In the genomic region with DNA sequence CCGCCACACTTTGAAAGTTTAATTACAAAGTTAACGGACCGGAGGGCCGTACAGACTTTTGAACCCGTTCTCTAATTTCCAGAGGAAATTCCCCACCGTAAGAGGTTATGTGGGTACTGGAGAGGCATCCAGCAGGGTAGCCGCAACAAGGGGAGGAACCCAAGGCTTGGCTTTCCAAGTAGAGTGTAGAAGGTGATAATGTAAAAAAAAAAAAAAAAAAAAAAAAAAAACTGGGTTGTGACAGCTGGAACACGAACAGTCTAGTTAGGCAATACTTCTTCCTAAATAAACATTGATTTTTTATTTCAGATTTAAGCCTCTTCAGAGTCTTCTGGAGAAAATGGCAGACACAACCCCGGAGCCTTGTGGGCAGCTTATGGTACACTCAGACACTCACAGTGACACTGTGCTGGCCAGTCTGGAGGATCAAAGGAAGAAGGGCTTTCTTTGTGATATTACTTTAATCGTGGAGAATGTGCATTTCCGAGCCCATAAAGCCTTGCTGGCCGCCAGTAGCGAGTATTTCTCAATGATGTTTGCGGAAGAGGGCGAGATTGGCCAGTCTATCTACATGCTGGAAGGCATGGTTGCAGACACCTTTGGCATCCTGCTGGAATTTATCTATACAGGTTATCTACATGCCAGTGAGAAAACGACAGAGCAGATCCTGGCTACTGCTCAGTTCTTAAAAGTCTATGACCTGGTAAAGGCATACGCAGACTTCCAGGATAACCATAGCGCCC, we compare ENCODE assay signal across 8 mouse cellular contexts. TPM values are rescaled to one million over a fixed set of nuclear protein-coding genes. Genes with fewer than 3 reads are reported as not detected.
DNase-seq lines count a peak whose midpoint lies in the region; ATAC-seq and TF ChIP-seq lines count a peak whose summit lies in the region.

No protein-coding gene starts in this region.

- ATAC-seq in lung, embryonic 14.5 days (ENCODE audit: insufficient read depth): peak; percentile 29; the same call in 1 of the 2 replicates
- no peak for ATAC-seq in embryonic facial prominence, embryonic 13.5 days (ENCODE audit: insufficient number of reproducible peaks, insufficient read depth, low FRiP score, low TSS enrichment, low read depth)
- ATAC-seq in hindbrain, postnatal 0 days: peak; percentile 1; the same call in 1 of the 2 replicates

- peak overlapping the region; percentile 83; the same call in 1 of the 2 replicates for H3K27ac ChIP-seq in lung, embryonic 14.5 days (ENCODE audit: low read depth)
- no peak overlapping the region for H3K27ac ChIP-seq in embryonic facial prominence, embryonic 13.5 days
- H3K27ac ChIP-seq in hindbrain, postnatal 0 days: peak overlapping the region; percentile 83; the same call in 1 of the 2 replicates

- H3K36me3 ChIP-seq in lung, embryonic 14.5 days (ENCODE audit: insufficient read depth): peaks cover 36% of the 10 kb centered on the region
- peaks cover 41% of the 10 kb centered on the region for H3K36me3 ChIP-seq in embryonic facial prominence, embryonic 13.5 days
- H3K36me3 ChIP-seq in hindbrain, postnatal 0 days (ENCODE audit: insufficient read depth, low read length): peaks cover 12% of the 10 kb centered on the region; the same call in 1 of the 2 replicates

- H3K4me1 ChIP-seq in lung, embryonic 14.5 days (ENCODE audit: insufficient read depth): peaks cover 7% of the 10 kb centered on the region
- peaks cover 23% of the 10 kb centered on the region for H3K4me1 ChIP-seq in embryonic facial prominence, embryonic 13.5 days
- peaks cover 8% of the 10 kb centered on the region for H3K4me1 ChIP-seq in hindbrain, postnatal 0 days (ENCODE audit: insufficient read depth, low read length)

- no peak for TF ChIP-seq CTCF in lung, embryonic 14.5 days (IDR thresholded peaks at IDR 0.05; ENCODE audit: low read depth)
- TF ChIP-seq CTCF in hindbrain, postnatal 0 days (IDR thresholded peaks at IDR 0.05; ENCODE audit: low read depth): no peak

- WGBS in lung, embryonic 14.5 days: 49% methylated on average over 18 of the region's 18 CpGs
- 55% methylated on average over 18 of the region's 18 CpGs for WGBS in embryonic facial prominence, embryonic 13.5 days
- WGBS in hindbrain, postnatal 0 days: 59% methylated on average over 18 of the region's 18 CpGs

- peak overlapping the region; percentile 74 for H3K9ac ChIP-seq in lung, embryonic 14.5 days
- peak overlapping the region; percentile 88 for H3K9ac ChIP-seq in embryonic facial prominence, embryonic 13.5 days
- H3K9ac ChIP-seq in hindbrain, postnatal 0 days (replicated peaks; ENCODE audit: low read length): peak overlapping the region; percentile 84

- H3K9me3 ChIP-seq in lung, embryonic 14.5 days (ENCODE audit: low read depth, low read length): no peaks in the 10 kb centered on the region
- no peaks in the 10 kb centered on the region for H3K9me3 ChIP-seq in embryonic facial prominence, embryonic 13.5 days
- no peaks in the 10 kb centered on the region for H3K9me3 ChIP-seq in hindbrain, postnatal 0 days (ENCODE audit: low read length)

- DNase-seq in lung, embryonic 14.5 days: no peak
- DNase-seq in lung, postnatal 14 days: no peak
- no peak for DNase-seq in hindbrain, postnatal 0 days (ENCODE audit: low spot score)
- peak; percentile 18 for DNase-seq in naive thymus-derived CD4-positive, alpha-beta T cell, adult 2 months (ENCODE audit: low read depth)
- DNase-seq in right cerebral cortex, postnatal 10 days (ENCODE audit: low spot score in 2 of 2): no peak
- DNase-seq in adrenal gland, adult 8-10 months: no peak
- DNase-seq in spleen, adult 12 weeks (ENCODE audit: low spot score): no peak

- H3K4me3 ChIP-seq in lung, embryonic 14.5 days (ENCODE audit: low read depth, low read length): peak overlapping the region; percentile 89
- H3K4me3 ChIP-seq in embryonic facial prominence, embryonic 13.5 days: peak overlapping the region; percentile 96
- H3K4me3 ChIP-seq in hindbrain, postnatal 0 days (ENCODE audit: low read length): peak overlapping the region; percentile 95

- no peaks in the 10 kb centered on the region for H3K27me3 ChIP-seq in lung, embryonic 14.5 days (ENCODE audit: insufficient read depth, low read length)
- no peaks in the 10 kb centered on the region for H3K27me3 ChIP-seq in embryonic facial prominence, embryonic 13.5 days
- no peaks in the 10 kb centered on the region for H3K27me3 ChIP-seq in hindbrain, postnatal 0 days (ENCODE audit: insufficient read depth, low read length)

- peak overlapping the region; percentile 82 for H3K4me2 ChIP-seq in lung, embryonic 14.5 days
- H3K4me2 ChIP-seq in embryonic facial prominence, embryonic 13.5 days: peak overlapping the region; percentile 72
- H3K4me2 ChIP-seq in hindbrain, postnatal 0 days (ENCODE audit: low read depth, low read length): peak overlapping the region; percentile 76

RNA-seq across cellular contexts. Expression of gene Zbtb24, which starts 0.8 kb away (rescaled TPM):
- polyA plus RNA-seq in lung, embryonic 14.5 days (2014; fragmentation: Nextera tagmentation; extraction: Ambion mirVana): 17.1 and 19.2 TPM in 2 replicates
- 22.5 and 23.5 TPM in 2 replicates for polyA plus RNA-seq in embryonic facial prominence, embryonic 13.5 days (2015; fragmentation: Nextera tagmentation; extraction: Ambion mirVana)
- 19.8 and 21.0 TPM in 2 replicates for total RNA-seq in hindbrain, postnatal 0 days (2014; rRNA removed)
- 14.3 and 16.6 TPM in 2 replicates for polyA plus RNA-seq in hindbrain, postnatal 0 days (2015; fragmentation: Nextera tagmentation; extraction: Ambion mirVana)
- total RNA-seq in adrenal gland, adult 8-10 months (2022): 10 to 100 TPM; 17.3 to 32.5 (median 26.0) TPM

RNA-seq across cellular contexts. Expression of gene Mical1, which starts 25.2 kb away (rescaled TPM):
- 75.1 and 78.7 TPM in 2 replicates for polyA plus RNA-seq in lung, embryonic 14.5 days (2014; fragmentation: Nextera tagmentation; extraction: Ambion mirVana)
- polyA plus RNA-seq in embryonic facial prominence, embryonic 13.5 days (2015; fragmentation: Nextera tagmentation; extraction: Ambion mirVana): 46.8 and 51.2 TPM in 2 replicates
- 27.9 and 53.5 TPM in 2 replicates for total RNA-seq in hindbrain, postnatal 0 days (2014; rRNA removed)
- polyA plus RNA-seq in hindbrain, postnatal 0 days (2015; fragmentation: Nextera tagmentation; extraction: Ambion mirVana): 22.2 and 23.6 TPM in 2 replicates
- 10 to 100 TPM in 2 of 4 experiments, 1 to 10 TPM in 2; 8.5 to 22.8 (median 13.3) TPM for total RNA-seq in adrenal gland, adult 8-10 months (2022)

RNA-seq across cellular contexts. Expression of gene Smpd2, which starts 39.2 kb away (rescaled TPM):
- 61.4 and 62.4 TPM in 2 replicates for polyA plus RNA-seq in lung, embryonic 14.5 days (2014; fragmentation: Nextera tagmentation; extraction: Ambion mirVana)
- 54.7 and 60.6 TPM in 2 replicates for polyA plus RNA-seq in embryonic facial prominence, embryonic 13.5 days (2015; fragmentation: Nextera tagmentation; extraction: Ambion mirVana)
- 48.0 and 74.5 TPM in 2 replicates for total RNA-seq in hindbrain, postnatal 0 days (2014; rRNA removed)
- 50.5 and 52.3 TPM in 2 replicates for polyA plus RNA-seq in hindbrain, postnatal 0 days (2015; fragmentation: Nextera tagmentation; extraction: Ambion mirVana)
- total RNA-seq in adrenal gland, adult 8-10 months (2022): 10 to 100 TPM; 21.8 to 40.9 (median 32.5) TPM

RNA-seq across cellular contexts. Expression of gene Ppil6, which starts 39.3 kb away (rescaled TPM):
- polyA plus RNA-seq in lung, embryonic 14.5 days (2014; fragmentation: Nextera tagmentation; extraction: Ambion mirVana): 0.73 and 1.2 TPM in 2 replicates
- polyA plus RNA-seq in embryonic facial prominence, embryonic 13.5 days (2015; fragmentation: Nextera tagmentation; extraction: Ambion mirVana): 0.50 and 0.63 TPM in 2 replicates
- 1.8 and 3.7 TPM in 2 replicates for total RNA-seq in hindbrain, postnatal 0 days (2014; rRNA removed)
- 6.5 and 7.7 TPM in 2 replicates for polyA plus RNA-seq in hindbrain, postnatal 0 days (2015; fragmentation: Nextera tagmentation; extraction: Ambion mirVana)
- total RNA-seq in adrenal gland, adult 8-10 months (2022): 1 to 10 TPM in 2 of 4 experiments, under 1 TPM in 1, not detected in 1; 0.77 to 1.7 (median 1.4) TPM
